Mouse (Mus musculus): ENCODE measurements around the gene Zfp961.

DNA sequence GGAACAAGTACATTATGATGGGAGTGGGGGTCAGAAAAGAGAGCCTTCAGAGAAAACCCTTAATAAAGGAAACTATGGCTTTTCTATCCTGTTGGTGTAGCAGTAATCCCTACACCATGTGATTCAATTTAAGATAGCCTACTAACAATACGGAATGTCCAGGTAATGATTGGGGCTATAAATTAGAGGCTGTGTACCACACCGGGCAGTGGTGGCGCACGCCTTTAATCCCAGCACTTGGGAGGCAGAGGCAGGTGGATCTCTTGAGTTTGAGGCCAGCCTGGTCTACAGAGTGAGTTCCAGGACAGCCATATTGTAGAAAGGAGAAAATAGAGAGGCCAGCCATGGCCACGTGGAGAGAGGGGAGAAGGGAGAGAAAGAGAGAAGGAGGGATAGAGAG, 25.0 kb upstream of the Zfp961 start:
- TF ChIP-seq CTCF (IDR thresholded peaks at IDR 0.05; ENCODE audit: borderline replicate concordance, insufficient read depth, low read depth, low read length) (no peak), POLR2A (IDR thresholded peaks at IDR 0.05; ENCODE audit: borderline replicate concordance, insufficient read depth, low read length) (no peak)

Measured in cerebellum, adult 2 months (tissue).